Mouse (Mus musculus) cerebral cortex, adult 2 months (tissue): ENCODE measurements around the gene Kansl1.

Experiments used
- WGBS: fragments of 180-500 bp; shearing (Covaris S2); methylation state at CpG from one replicate; pipeline ENCODE4 v1.1.7; 2018; 5-methylcytosine and 5-hydroxymethylcytosine counted together

The Kansl1 gene

GRCm38 (mm10) chr11:104334946-104335345 lies 133.7 kb downstream of the Kansl1 start:
- 67% methylated on average over 13 of the region's 13 CpGs for WGBS

GRCm38 (mm10) chr11:104334115-104334514 lies 134.5 kb downstream of the Kansl1 start:
- WGBS = 46% methylated on average over 5 of the region's 5 CpGs

- 25% methylated on average over 5 of the region's 5 CpGs for WGBS
These were observed 136.6 kb downstream of the Kansl1 start for GRCm38 (mm10) chr11:104332105-104332504.

- 67% methylated on average over 3 of the region's 3 CpGs for WGBS
These were observed 137.5 kb downstream of the Kansl1 start for GRCm38 (mm10) chr11:104331208-104331607.

- 64% methylated on average over 4 of the region's 4 CpGs for WGBS
These were observed 138.5 kb downstream of the Kansl1 start for GRCm38 (mm10) chr11:104330151-104330550.

- WGBS = 89% methylated on average over 11 of the region's 11 CpGs
These were observed 139.3 kb downstream of the Kansl1 start for GRCm38 (mm10) chr11:104329185-104329926.

- WGBS = 82% methylated on average over 6 of the region's 6 CpGs
These were observed 140.7 kb downstream of the Kansl1 start for GRCm38 (mm10) chr11:104327946-104328345.

GRCm38 (mm10) chr11:104327462-104327861 lies 141.2 kb downstream of the Kansl1 start:
- 97% methylated on average over 1 of the region's 1 CpGs for WGBS

- WGBS = 30% methylated on average over 4 of the region's 4 CpGs
These were observed 146.5 kb downstream of the Kansl1 start for GRCm38 (mm10) chr11:104322142-104322541.

GRCm38 (mm10) chr11:104320511-104320910 lies 148.2 kb downstream of the Kansl1 start:
- 67% methylated on average over 5 of the region's 5 CpGs for WGBS

- 15% methylated on average over 24 of the region's 24 CpGs for WGBS
These were observed 149.5 kb downstream of the Kansl1 start for GRCm38 (mm10) chr11:104318940-104319781.

GRCm38 (mm10) chr11:104317631-104318030 lies 151.0 kb downstream of the Kansl1 start:
- WGBS = 86% methylated on average over 3 of the region's 3 CpGs

GRCm38 (mm10) chr11:104316685-104317400 lies 151.8 kb downstream of the Kansl1 start:
- WGBS = 56% methylated on average over 16 of the region's 16 CpGs

GRCm38 (mm10) chr11:104315703-104316102 lies 153.0 kb downstream of the Kansl1 start:
- 2% methylated on average over 6 of the region's 6 CpGs for WGBS

GRCm38 (mm10) chr11:104311643-104312042 lies 157.0 kb downstream of the Kansl1 start:
- 72% methylated on average over 7 of the region's 7 CpGs for WGBS

GRCm38 (mm10) chr11:104310226-104310887 lies 158.3 kb downstream of the Kansl1 start:
- 27% methylated on average over 23 of the region's 23 CpGs for WGBS

GRCm38 (mm10) chr11:104309377-104310225 lies 159.1 kb downstream of the Kansl1 start:
- WGBS = 54% methylated on average over 12 of the region's 12 CpGs

- WGBS = 57% methylated on average over 4 of the region's 4 CpGs
These were observed 161.5 kb downstream of the Kansl1 start for GRCm38 (mm10) chr11:104307136-104307535.

GRCm38 (mm10) chr11:104306483-104306882 lies 162.2 kb downstream of the Kansl1 start:
- 93% methylated on average over 13 of the region's 13 CpGs for WGBS

GRCm38 (mm10) chr11:104305711-104306110 lies 162.9 kb downstream of the Kansl1 start:
- WGBS = 71% methylated on average over 7 of the region's 7 CpGs
